Mouse (Mus musculus) heart, adult 2 months (tissue): ENCODE measurements at regions not wholly inside any gene's neighbourhood (a gene's known extent, or its start where the extent isn't known, plus 50 kb on each side); places are given as distances from the start of the nearest gene placed in this dataset.

Experiments used
- CTCF ChIP-seq: fragments of 200-600 bp; IDR thresholded peaks from 2 replicates; pipeline ENCODE4 v1.8.1; 2022; ENCODE audit warnings: antibody characterized with exemption, mild to moderate bottlenecking, moderate library complexity
- EP300 ChIP-seq: fragments of 200-500 bp; IDR thresholded peaks from 2 replicates; pipeline ENCODE4 v1.6.1; 2011; ENCODE audit warnings: low read depth, low read length, control low read depth; ENCODE audit not compliant: insufficient read depth
- POLR2A ChIP-seq: fragments of 200-500 bp; IDR thresholded peaks from 2 replicates; pipeline ENCODE4 v1.6.1; 2011; ENCODE audit warnings: mild to moderate bottlenecking, low read depth, low read length, control low read depth; ENCODE audit not compliant: insufficient read depth

- TF ChIP-seq CTCF (0 out of 2 replicates have a peak, but pooled peaks have one; percentile 6), EP300 (no peak), POLR2A (no peak)
Observed at GRCm38 (mm10) chr11:66681892-66682291, 156.1 kb upstream of the Shisa6 start.
